Mouse (Mus musculus) gastrocnemius, postnatal 14 days (tissue): ENCODE results near the gene Pla2g7. TPM values are rescaled to one million over a fixed set of nuclear protein-coding genes. Genes with fewer than 3 reads are reported as not detected.
"Not testable (repeated sequence)": the region's sequence is repeated elsewhere in the genome, so short reads cannot be mapped to it uniquely, and the experiment has no call there.

Source experiments
- DNase-seq: peaks from one replicate; pipeline ENCODE4 v3.0.0; 2021; ENCODE audit warnings: mixed read lengths
- intact Hi-C: fragments of 180-260 bp; cut with DNase I; formaldehyde crosslinking; loops from one replicate; pipeline ENCODE4 v1.15.1; 2025; ENCODE audit warnings: low total_unique reads
- long read RNA-seq, 2 experiments: library from polyadenylated mRNA; stranded (forward); transcript quantifications; one replicate each; pipeline ENCODE4 v2.0.0; 2021
- total RNA-seq, 2 experiments: library from RNA; stranded (reverse); gene quantifications; 2 replicates each; pipeline ENCODE4 v1.2.3; 2021

Pla2g7 gene
- total RNA-seq, result 10 to 100 TPM in 1 of 2 experiments, 1 to 10 TPM in 1; 8.2 to 10.0 TPM
- long read RNA-seq, experiment 1, transcript Pla2g7-201 (12 exons, 2,097 nt), result major isoform, 12 of 13 reads
- long read RNA-seq, experiment 1, partial matches to known transcripts, result 0 of 13 reads
- long read RNA-seq, experiment 1, other reads (novel, unspliced or antisense), result 1 of 13 reads
- long read RNA-seq, experiment 2, transcript Pla2g7-201 (12 exons, 2,097 nt), result major isoform, 9 of 14 reads
- long read RNA-seq, experiment 2, partial matches to known transcripts, result 2 of 14 reads
- long read RNA-seq, experiment 2, other reads (novel, unspliced or antisense), result 3 of 14 reads

GRCm38 (mm10) chr17:43567992-43568888, at the start of gene Pla2g7:
Gene Pla2g7, plus strand, starts transcription at chr17:43568098.
- intact Hi-C loops, result no loop called here
- peak; percentile 32 for DNase-seq

GRCm38 (mm10) chr17:43518644-43519409, 49.1 kb upstream of the Pla2g7 start:
- peak; percentile 55 for DNase-seq
- intact Hi-C loops, result loop anchor here (5.0 kb wide), 1 partner anchor 88 kb away; no protein-coding TSS in a partner anchor

- DNase-seq, result no peak
- intact Hi-C loops, result no loop called here
Measured at GRCm38 (mm10) chr17:43520166-43520565, 47.7 kb upstream of the Pla2g7 start.

GRCm38 (mm10) chr17:43530507-43530906, 37.4 kb upstream of the Pla2g7 start:
- intact Hi-C loops, result no loop called here
- no peak for DNase-seq

DNA sequence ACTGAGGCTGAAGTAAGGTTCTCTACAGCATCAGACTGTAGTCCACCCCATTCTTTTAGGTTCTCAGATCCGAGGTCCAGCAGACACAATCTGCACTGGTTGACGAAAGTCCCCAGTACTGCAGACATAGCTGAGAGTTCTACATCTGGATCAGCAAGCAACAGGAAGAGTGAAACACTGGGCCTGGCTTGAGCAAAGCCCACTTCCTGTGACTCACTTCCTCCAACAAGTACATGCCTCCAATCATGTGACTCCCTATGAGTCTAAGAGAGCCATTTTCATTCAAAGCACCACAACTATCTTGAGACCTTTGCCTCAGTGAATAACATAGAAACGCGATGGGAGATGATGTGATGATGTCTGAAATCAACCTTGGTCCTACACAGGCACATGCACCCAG, 36.7 kb upstream of the Pla2g7 start:
- DNase-seq, result no peak
- intact Hi-C loops, result no loop called here

DNA sequence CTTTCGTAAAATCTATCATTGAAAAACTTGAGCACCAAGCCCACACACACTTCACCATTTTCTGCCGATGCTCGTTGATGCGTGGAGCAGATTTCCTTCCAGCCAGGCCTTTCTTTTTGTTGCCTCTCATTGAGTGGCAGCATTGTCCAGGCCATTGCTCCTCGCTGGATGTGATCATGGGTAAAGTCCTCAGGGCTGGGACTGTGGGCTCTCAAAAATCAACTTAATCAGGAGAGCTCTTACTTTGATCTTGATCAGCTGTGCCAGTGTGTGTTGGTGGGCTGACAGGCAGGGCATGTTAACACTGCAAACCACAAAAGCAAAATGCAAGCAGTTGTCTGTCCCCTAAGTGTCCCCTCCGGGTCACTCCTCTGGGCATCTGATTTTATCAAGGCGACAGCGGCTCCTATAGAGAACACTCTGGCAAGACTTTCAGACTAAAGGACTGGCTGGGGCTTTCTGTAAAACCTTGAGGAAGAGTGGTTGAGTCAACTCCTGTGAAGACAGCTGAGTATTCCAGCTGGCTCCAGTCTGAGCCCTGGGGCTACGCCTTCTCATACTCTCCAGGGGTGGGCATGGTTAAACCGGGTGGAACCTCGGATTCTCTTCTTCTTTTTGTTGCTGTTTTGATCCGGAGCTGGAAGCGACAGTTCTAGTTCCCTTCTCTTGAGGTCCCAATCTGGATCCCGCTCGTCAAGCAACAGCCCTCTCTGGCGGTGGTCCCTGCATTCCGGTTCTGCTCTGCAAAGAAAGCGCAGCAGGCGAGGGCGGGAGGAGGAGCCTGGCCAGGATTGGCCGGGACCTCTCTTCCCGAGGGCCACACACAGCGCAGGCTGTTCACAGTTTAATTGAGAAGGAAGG, 33.3 kb upstream of the Pla2g7 start:
- intact Hi-C loops, result no loop called here
- DNase-seq, result peak; percentile 58

DNA sequence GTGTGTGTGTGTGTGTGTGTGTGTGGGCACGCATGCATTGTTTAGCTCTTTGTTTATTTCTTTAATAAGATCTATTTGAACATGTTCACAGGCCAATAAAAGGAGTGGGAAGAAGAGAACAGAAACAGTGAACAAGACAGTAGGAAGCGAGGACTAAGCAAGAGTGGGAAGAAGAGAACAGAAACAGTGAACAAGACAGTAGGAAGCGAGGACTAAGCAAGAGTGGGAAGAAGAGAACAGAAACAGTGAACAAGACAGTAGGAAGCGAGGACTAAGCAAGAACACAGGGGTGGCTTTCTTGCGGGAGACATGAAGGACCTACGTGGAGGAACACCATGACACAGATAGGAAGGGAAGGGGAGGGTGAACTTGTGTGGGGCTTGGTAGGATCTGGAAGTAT, 31.1 kb upstream of the Pla2g7 start:
- intact Hi-C loops, DNase-seq: not testable (repeated sequence)

- intact Hi-C loops, result no loop called here
- DNase-seq, result no peak
Measured at GRCm38 (mm10) chr17:43538767-43539166, 29.1 kb upstream of the Pla2g7 start.

- no peak for DNase-seq
- intact Hi-C loops, result no loop called here
Measured at GRCm38 (mm10) chr17:43543539-43543938, 24.4 kb upstream of the Pla2g7 start, which contains the start of gene Ankrd66. Gene Ankrd66, minus strand, starts transcription at chr17:43543639.

- intact Hi-C loops, result no loop called here
- DNase-seq, result no peak
Measured at GRCm38 (mm10) chr17:43544040-43544439, 23.9 kb upstream of the Pla2g7 start.

DNA sequence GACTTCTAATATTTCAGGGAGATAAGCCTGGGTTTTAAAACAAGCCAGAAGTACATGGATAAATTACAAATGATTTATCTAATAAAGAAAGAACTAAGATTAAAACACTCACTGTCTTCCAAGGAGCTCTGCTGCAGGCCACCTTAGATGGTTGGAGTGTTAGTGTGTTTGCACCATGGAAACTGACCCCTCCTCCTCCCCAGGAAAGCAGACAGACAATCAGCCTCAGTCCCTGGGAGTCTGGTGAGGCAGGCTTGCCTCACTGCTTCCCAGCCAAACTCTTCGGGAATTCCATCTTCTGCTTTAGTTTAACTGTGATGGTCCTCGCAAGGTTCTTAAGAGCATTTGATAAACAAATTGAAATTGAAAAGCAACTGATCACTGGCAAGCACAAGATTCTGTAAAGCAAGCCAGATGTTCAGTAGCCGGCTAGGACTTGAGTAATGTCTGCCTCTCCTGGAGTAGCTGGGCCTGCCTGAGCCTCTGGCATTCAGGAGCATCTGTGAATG, 16.7 kb upstream of the Pla2g7 start:
- DNase-seq, result no peak

GRCm38 (mm10) chr17:43554516-43555403, 13.1 kb upstream of the Pla2g7 start:
- intact Hi-C loops, result no loop called here
- no peak for DNase-seq

More for the DNA sequence above, 16.7 kb upstream of the Pla2g7 start:
- intact Hi-C loops, result no loop called here

DNA sequence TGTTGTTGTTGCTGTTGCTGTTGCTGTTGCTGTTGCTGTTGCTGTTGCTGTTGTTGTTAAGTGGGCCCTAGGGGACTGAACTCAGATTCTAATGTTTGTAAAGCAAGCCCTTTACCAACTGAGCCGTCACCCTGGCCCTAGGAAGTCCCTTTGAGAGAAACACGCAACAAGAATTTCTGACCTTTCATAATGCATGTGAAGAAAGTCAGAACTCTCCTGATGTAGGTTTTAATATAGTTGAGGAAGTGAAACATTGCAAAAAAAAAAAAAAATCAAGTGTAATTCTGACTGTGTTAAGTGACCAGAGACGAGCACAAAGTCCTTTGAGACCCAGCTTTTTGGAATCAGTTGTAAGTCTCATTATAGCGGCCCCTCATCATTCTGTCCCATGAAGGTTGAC, 10.8 kb upstream of the Pla2g7 start:
- intact Hi-C loops, result no loop called here
- DNase-seq, result no peak

DNA sequence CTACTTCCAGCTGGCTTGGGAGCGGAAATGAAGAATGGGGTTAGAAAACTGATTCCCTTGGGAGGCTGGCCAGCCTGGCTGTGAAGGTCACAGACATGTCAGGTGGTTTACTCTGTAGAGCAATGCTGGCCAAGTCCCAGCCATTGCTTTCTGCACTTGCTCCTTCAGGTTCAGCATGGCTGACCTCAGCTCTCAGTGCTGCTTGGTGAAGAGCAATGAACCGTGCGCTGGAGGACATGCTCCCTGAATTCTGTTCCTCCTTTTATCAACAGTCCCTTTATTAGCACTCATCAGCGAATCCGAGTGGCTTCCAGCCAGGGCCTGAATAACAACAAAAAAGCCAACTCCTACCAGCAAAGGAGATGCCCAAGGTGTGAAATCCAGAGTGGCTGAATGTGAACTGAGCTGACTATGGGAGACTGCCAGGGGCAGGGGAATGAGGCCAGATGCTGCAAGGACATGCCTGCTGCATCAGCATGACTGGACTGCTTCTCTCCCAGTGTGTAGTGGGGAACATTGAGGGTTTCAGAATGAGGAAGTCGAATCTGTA, 10.3 kb upstream of the Pla2g7 start:
- intact Hi-C loops, result no loop called here
- peak; percentile 70 for DNase-seq

DNA sequence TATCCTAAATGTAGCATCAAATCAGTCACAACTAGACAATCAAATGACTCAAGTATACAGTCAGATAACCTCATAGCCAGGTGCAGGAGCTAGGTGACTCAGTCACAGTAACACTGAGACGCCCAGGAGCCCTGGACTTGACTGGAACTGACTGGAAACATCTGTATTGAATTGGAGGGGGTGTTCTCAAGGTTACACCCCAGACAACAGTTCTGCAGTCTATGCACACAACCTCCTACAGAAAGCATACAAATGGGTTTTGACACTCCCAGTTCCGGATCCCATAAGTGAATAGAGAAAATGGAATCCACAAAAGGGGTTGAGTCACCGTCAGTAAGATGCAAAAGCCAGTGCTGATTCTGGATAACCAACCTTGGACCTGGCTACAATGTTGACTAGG, 9.2 kb upstream of the Pla2g7 start:
- no peak for DNase-seq
- intact Hi-C loops, result no loop called here

DNA sequence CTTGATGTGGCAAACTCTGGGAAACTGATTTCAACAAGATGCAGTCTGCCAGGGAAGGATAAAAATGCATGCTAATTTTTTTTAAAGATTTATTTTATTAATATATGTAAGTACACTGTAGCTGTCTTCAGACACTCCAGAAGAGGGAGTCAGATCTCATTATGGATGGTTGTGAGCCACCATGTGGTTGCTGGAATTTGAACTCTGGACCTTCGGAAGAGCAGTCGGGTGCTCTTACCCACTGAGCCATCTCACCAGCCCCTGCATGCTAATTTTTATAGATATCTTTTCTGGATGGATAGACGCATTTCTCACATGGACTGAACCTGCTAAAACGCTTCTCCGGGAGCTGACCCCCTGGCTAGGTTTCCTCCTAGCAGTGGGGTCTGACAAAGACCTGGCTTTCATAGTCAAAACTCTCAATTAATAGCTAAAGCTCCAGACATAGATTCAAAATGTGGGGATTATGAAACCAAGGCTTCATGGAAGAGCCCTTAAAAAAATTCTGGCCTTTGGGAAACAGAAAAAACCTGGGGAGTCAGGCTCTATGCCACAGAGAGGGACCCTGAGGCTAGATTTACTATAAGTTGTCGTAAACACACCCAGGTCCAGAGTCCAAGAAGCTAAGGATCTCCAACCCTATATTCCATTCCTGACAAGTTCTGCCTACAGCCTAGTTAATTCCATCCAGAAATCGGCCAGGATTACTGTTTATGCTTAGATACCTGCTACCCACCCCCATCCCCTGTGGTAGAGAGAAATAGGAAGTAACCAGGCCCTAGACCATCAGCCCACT, 4.5 kb upstream of the Pla2g7 start:
- intact Hi-C loops, result no loop called here
- no peak for DNase-seq

DNA sequence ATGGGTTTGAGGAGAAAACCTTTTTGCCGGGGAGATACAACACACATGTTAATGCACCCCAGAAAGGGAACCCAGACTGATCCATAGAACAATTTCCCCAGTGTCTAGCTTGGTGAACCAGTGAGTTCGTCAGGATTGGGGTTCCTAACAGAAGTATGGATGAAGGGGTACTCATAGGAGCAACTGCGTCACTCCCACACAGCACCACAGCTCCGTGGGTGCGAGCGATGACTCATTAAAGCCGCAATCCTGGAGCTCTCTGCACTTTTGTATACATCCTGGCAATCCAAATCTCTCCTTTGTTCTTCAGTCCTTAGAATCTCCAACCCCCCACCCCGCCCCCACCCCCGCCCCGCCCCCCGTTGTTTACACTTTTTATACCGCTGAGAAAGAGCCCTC, 306 bp upstream of the Pla2g7 start:
- intact Hi-C loops, result no loop called here
- no peak for DNase-seq
